Mouse (Mus musculus) embryonic facial prominence, embryonic 11.5 days (tissue): ENCODE results near the gene Gm9833. TPM values are rescaled to one million over a fixed set of nuclear protein-coding genes. Genes with fewer than 3 reads are reported as not detected.

Source experiments
- ATAC-seq: fragments of 200-750 bp; cut with Nextera tagmentation; replicated peaks from 2 replicates; pipeline ENCODE4 v1.8.0; 2017; ENCODE audit warnings: low read depth; ENCODE audit not compliant: insufficient number of reproducible peaks, low FRiP score, low TSS enrichment
- DNase-seq: peaks from one replicate; pipeline ENCODE4 v3.0.0-alpha.2; 2015; ENCODE audit warnings: low spot score
- H3K27ac ChIP-seq: fragments of 300-500 bp; sonication (generic); replicated peaks from 2 replicates; pipeline ENCODE4 v1.5.1; 2014; ENCODE audit warnings: mild to moderate bottlenecking, low read depth, low read length, control low read depth
- H3K27me3 ChIP-seq: fragments of 300-500 bp; sonication (generic); 2 replicates; pipeline ENCODE4 v1.6.1; 2014; ENCODE audit warnings: mild to moderate bottlenecking, low read length, moderate library complexity, mixed read lengths; ENCODE audit not compliant: control insufficient read depth, insufficient read depth
- H3K36me3 ChIP-seq: fragments of 300-500 bp; sonication (generic); replicated peaks from 2 replicates; pipeline ENCODE4 v1.6.1; 2014; ENCODE audit warnings: low read depth, mild to moderate bottlenecking, low read length, moderate library complexity, mixed read lengths; ENCODE audit not compliant: control insufficient read depth, insufficient read depth
- H3K4me1 ChIP-seq: fragments of 300-500 bp; sonication (generic); 2 replicates; pipeline ENCODE4 v1.6.1; 2014; ENCODE audit warnings: low read length, mixed read lengths; ENCODE audit not compliant: control insufficient read depth, insufficient read depth
- H3K4me2 ChIP-seq: fragments of 300-500 bp; sonication (generic); 2 replicates; pipeline ENCODE4 v1.6.1; 2014; ENCODE audit warnings: low read depth, mild to moderate bottlenecking, control low read depth, low read length, moderate library complexity
- H3K4me3 ChIP-seq: fragments of 300-500 bp; sonication (generic); 2 replicates; pipeline ENCODE4 v1.5.1; 2014; ENCODE audit warnings: low read depth, low read length, control low read depth
- H3K9ac ChIP-seq: fragments of 300-500 bp; sonication (generic); replicated peaks from 2 replicates; pipeline ENCODE4 v1.6.1; 2014; ENCODE audit warnings: mild to moderate bottlenecking, control low read depth, low read length
- H3K9me3 ChIP-seq: fragments of 300-500 bp; sonication (generic); replicated peaks from 2 replicates; pipeline ENCODE4 v1.6.1; 2016; ENCODE audit warnings: mild to moderate bottlenecking, low read length, inconsistent platforms, mixed read lengths; ENCODE audit not compliant: control insufficient read depth
- WGBS: fragments of 180-500 bp; shearing (Covaris S2); extraction: QIAGEN DNeasy Blood & Tissue Kit; methylation state at CpG from one replicate; pipeline ENCODE4 v1.1.7; 2014; 5-methylcytosine and 5-hydroxymethylcytosine counted together
- polyA plus RNA-seq: library from polyadenylated mRNA; unstranded; fragments of >200 nt; fragmentation: Nextera tagmentation; extraction: Ambion mirVana; gene quantifications from 2 replicates; pipeline ENCODE4 v1.2.1, GENCODE M21; 2014

Gene Gm9833
- polyA plus RNA-seq, 1 experiment from 2014 or later, result 6.3 TPM

DNA sequence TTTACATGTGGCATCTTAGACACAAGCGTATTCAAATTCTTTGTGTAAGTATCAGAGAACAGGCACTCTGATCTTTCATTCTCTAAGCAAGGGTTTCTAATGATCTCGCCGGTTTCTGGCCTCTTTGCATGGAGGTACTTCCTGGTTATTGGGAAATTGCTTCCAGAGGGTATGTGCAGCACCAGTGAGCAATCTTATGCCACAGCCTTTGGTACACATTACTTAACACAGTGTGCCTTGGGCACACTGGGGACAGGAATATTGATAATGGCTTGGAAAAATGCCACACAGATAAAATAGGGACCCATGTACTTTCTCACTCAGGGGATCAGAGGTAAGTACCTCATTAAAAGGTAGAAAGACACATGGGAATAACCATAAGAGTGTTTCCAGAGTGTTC lies 3.8 kb upstream of the Gm9833 start:
- H3K9me3 ChIP-seq, result no peaks in the 10 kb centered on the region
- no peak for ATAC-seq
- 55% methylated on average over 3 of the region's 3 CpGs for WGBS
- H3K4me3 ChIP-seq, result no peak overlapping the region
- DNase-seq, result no peak
- no peak overlapping the region for H3K4me2 ChIP-seq
- H3K27ac ChIP-seq, result no peak overlapping the region
- H3K9ac ChIP-seq, result no peak overlapping the region
- no peaks in the 10 kb centered on the region for H3K4me1 ChIP-seq
- H3K27me3 ChIP-seq, result no peaks in the 10 kb centered on the region
- H3K36me3 ChIP-seq, result no peaks in the 10 kb centered on the region

DNA sequence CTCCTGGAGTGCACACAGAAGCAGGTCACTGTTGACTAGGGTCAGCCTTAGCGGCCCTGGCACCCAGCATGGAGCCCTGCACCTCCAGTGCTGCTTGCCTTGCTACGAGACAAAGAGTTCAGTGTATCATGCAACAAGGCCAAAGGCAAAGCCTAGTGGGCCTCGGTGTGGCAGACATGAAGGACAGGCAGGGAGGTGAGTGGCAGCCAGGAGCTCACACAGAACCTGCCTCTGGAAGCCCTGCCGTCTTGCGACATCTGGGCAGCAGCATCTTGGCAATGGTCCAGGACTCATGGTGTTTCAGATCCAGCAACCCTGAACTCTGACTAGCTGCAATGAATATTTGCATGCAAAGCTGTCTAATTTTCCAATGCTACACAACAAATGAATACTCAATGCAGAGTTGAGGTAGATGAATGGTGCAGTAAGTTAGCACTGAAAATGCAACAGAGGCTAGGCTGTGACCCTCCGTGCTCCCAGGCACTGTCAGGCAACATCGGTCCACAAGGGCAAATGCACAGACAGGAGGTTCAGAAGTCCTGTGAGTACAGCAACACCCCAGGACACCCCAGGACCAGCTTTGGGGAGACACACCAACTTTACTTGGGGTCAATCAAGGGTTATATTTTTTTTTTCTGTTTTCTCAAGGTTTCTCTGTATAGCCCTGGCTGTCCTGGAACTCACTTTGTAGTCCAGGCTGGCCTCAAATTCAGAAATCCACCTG lies 2.4 kb upstream of the Gm9833 start:
- H3K27me3 ChIP-seq, result no peaks in the 10 kb centered on the region
- H3K9ac ChIP-seq, result no peak overlapping the region
- no peak overlapping the region for H3K4me3 ChIP-seq
- no peaks in the 10 kb centered on the region for H3K9me3 ChIP-seq
- H3K27ac ChIP-seq, result no peak overlapping the region
- H3K36me3 ChIP-seq, result no peaks in the 10 kb centered on the region
- 76% methylated on average over 7 of the region's 7 CpGs for WGBS
- DNase-seq, result no peak
- H3K4me2 ChIP-seq, result no peak overlapping the region
- no peaks in the 10 kb centered on the region for H3K4me1 ChIP-seq
- no peak for ATAC-seq

DNA sequence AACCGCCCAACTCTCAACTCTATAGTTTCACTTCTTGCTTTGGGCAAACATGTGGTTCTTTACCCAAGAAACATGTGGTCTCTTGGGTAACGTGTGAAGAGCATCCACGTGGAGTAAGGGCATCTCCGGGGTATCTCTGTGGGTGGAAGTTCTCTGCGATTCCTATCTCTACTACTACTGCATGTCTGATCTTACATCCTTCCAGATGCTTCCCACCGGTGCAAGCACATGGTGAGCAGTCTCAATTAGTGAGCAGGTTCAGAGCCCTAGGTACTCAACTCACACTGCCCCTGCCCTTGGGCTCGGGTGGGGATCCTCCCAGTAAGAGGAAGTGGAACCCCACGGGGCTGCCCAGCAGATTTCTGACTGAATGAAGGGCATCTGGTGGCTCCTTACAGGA lies 399 bp upstream of the Gm9833 start:
- 85% methylated on average over 8 of the region's 8 CpGs for WGBS
- H3K4me3 ChIP-seq, result no peak overlapping the region
- H3K36me3 ChIP-seq, result no peaks in the 10 kb centered on the region
- ATAC-seq, result no peak
- no peak overlapping the region for H3K27ac ChIP-seq
- H3K9ac ChIP-seq, result no peak overlapping the region
- H3K27me3 ChIP-seq, result no peaks in the 10 kb centered on the region
- no peak overlapping the region for H3K4me2 ChIP-seq
- H3K4me1 ChIP-seq, result no peaks in the 10 kb centered on the region
- no peaks in the 10 kb centered on the region for H3K9me3 ChIP-seq
- no peak for DNase-seq

DNA sequence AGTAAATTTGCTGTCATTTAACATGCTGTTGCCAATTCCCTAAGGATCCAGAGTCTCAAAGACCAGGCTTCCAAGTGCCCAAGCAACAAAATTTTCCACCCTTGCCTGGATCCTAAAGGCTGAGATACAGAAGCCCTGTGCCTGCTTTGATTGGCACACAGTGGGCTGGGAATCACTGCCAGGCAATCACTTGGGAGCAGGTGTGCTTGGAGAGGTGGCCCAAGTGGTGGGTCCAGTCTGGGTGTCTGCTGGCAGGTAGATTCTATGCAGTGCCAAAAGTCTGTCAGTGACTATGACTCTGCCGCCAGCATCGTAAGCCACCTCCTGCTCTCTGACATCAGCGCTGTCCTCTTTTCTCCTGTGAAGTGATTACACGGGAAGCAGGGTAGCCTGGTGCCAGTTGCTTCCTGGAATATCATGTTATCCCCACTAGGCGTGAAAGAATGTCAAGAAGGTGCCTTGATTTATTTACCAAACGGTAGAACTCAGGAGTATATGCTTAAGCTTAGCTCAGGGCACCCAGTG lies 3.8 kb downstream of the Gm9833 start:
- H3K4me3 ChIP-seq, result no peak overlapping the region
- H3K4me1 ChIP-seq, result no peaks in the 10 kb centered on the region
- no peak overlapping the region for H3K27ac ChIP-seq
- ATAC-seq, result no peak
- H3K9ac ChIP-seq, result no peak overlapping the region
- 77% methylated on average over 6 of the region's 6 CpGs for WGBS
- no peaks in the 10 kb centered on the region for H3K9me3 ChIP-seq
- no peak overlapping the region for H3K4me2 ChIP-seq
- no peaks in the 10 kb centered on the region for H3K27me3 ChIP-seq
- H3K36me3 ChIP-seq, result no peaks in the 10 kb centered on the region
- DNase-seq, result no peak

DNA sequence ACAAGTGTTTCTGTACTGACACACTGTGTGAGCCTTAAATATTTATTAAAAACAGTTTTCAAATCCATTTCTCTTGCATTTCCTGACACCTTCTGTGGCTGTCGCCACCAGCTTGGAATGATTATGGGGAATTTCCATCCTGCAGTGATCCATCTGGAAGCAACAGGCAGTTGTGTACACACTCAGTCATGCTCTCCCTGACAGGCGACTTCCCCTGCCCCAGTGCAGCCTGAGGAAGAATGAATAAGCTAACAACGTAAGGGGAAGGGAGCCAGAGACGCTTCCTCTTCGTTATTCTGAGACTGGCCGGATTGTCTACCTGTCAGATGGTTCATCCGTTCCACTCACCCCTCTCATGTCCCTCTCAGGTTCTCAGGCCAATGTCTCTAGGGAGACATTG lies 4.6 kb downstream of the Gm9833 start:
- Histone ChIP-seq H3K4me2 (no peak overlapping the region), H3K9ac (no peak overlapping the region), H3K9me3 (no peaks in the 10 kb centered on the region), H3K4me3 (no peak overlapping the region), H3K27ac (no peak overlapping the region), H3K36me3 (no peaks in the 10 kb centered on the region), H3K27me3 (no peaks in the 10 kb centered on the region), H3K4me1 (no peaks in the 10 kb centered on the region)
- 33% methylated on average over 7 of the region's 7 CpGs for WGBS
- ATAC-seq (no peak), DNase-seq (peak; percentile 4)

DNA sequence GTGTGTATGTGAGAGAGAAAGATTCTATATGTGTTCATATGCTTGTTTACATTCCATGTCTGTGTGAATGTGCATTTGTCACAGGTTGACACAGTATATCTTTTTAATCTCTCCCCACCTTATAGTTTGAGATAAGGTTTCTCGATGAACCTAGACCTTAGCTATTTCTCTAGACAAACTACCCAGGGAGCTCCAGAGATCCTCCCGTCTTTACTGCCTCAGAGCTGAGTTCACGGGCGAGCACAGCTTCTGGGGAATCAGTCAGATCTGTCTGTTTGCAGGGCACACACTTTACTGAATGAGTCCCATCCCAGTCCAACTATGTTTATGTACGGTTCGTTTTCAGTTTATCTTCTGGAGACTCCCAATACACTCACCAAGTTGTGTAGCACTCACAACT lies 5.0 kb downstream of the Gm9833 start:
- no peak overlapping the region for H3K9ac ChIP-seq
- H3K9me3 ChIP-seq, result no peaks in the 10 kb centered on the region
- no peak overlapping the region for H3K4me3 ChIP-seq
- no peak overlapping the region for H3K4me2 ChIP-seq
- DNase-seq, result no peak
- no peaks in the 10 kb centered on the region for H3K36me3 ChIP-seq
- 65% methylated on average over 6 of the region's 6 CpGs for WGBS
- H3K4me1 ChIP-seq, result no peaks in the 10 kb centered on the region
- no peaks in the 10 kb centered on the region for H3K27me3 ChIP-seq
- no peak overlapping the region for H3K27ac ChIP-seq
- ATAC-seq, result no peak

DNA sequence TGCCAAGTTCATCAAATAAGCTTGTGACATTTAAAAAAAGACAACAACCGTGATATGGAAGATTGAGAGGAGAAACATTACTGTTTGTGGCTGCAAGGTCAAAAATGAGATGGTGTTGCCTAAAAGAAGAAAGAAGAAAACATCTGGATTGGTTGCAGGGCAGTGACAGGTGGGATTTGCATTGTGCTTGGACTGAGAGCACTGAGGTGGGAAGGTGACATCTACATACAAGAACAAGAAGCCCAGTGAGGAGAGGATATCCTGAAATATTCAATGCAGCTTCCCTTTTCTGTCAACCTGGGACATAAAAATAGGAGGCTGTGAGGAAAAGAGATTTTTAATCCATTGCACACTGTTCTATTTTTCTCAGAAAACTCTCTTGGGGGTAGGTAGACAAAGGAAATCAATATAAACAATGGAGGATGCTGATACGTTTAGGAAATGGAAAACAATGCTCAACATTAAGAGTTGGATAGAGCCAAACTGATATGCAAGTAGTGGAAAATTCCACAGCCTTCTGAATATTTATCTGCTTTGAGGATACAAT lies 7.2 kb downstream of the Gm9833 start:
- no peak for DNase-seq

DNA sequence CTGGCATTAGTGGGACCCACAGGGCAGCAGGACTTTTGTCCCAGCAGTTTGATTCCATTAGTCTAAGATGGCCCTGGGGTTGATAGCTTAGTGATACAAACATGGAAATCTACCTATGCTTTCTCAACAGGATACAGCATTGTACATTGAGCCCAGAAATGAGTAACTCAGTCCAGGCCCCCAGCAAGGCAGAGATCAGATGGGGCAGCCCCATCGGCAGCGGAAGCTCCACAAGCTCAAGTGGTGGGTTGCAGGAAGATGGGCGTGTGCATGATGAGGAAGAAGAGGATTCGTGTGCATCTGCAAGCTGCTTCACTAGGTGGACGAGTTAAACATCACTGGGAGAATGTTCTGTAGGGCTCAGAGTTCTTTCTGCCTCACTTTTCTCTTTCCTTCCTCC lies 11.8 kb downstream of the Gm9833 start:
- Histone ChIP-seq H3K27me3 (no peaks in the 10 kb centered on the region), H3K27ac (no peak overlapping the region), H3K9ac (no peak overlapping the region), H3K4me2 (no peak overlapping the region), H3K4me1 (no peaks in the 10 kb centered on the region), H3K36me3 (no peaks in the 10 kb centered on the region), H3K4me3 (no peak overlapping the region), H3K9me3 (no peaks in the 10 kb centered on the region)
- 85% methylated on average over 5 of the region's 5 CpGs for WGBS
- DNase-seq (no peak), ATAC-seq (no peak)

More for the DNA sequence above, 7.2 kb downstream of the Gm9833 start:
- no peak overlapping the region for H3K27ac ChIP-seq
- 86% methylated on average over 2 of the region's 2 CpGs for WGBS
- H3K9me3 ChIP-seq, result no peaks in the 10 kb centered on the region
- no peak overlapping the region for H3K9ac ChIP-seq
- H3K4me3 ChIP-seq, result no peak overlapping the region
- H3K4me1 ChIP-seq, result no peaks in the 10 kb centered on the region
- ATAC-seq, result no peak
- no peaks in the 10 kb centered on the region for H3K27me3 ChIP-seq
- H3K4me2 ChIP-seq, result no peak overlapping the region
- H3K36me3 ChIP-seq, result no peaks in the 10 kb centered on the region
